Mouse (Mus musculus): ENCODE data around the gene Spock2. TPM values are rescaled to one million over a fixed set of nuclear protein-coding genes. Genes with fewer than 3 reads are reported as not detected.

Gene Spock2
- total RNA-seq, 1 experiment: 4.1 TPM

GRCm38 (mm10) chr10:60080982-60081825 lies 24.8 kb upstream of the Spock2 start:
- DNase-seq (ENCODE audit: low read depth, low spot score): no peak
- peak overlapping the region in 1 of 2 experiments; percentile 30; a peak in 1 of 4 replicates for H3K4me3 ChIP-seq (ENCODE audit: insufficient read depth in 1 of 2, low read depth in 1 of 2, low read length in 2 of 2, poor library complexity in 1 of 2, severe bottlenecking in 1 of 2)
- H3K9ac ChIP-seq (ENCODE audit: insufficient read depth, low read depth, low read length, poor library complexity, severe bottlenecking): no peak overlapping the region; the same call in 1 of the 2 replicates
- no peak overlapping the region for H3K27ac ChIP-seq (ENCODE audit: insufficient read depth, low read depth, low read length, poor library complexity, severe bottlenecking)
- H3K4me1 ChIP-seq (ENCODE audit: control insufficient read depth in 2 of 2, insufficient read depth in 2 of 2, low read length in 2 of 2, poor library complexity in 1 of 2): peaks cover 6 to 21% of the 10 kb centered on the region in 2 experiments
- no peaks in the 10 kb centered on the region for H3K9me3 ChIP-seq (ENCODE audit: control insufficient read depth, insufficient read depth, low read depth, low read length)
- TF ChIP-seq ZC3H11A (IDR thresholded peaks at IDR 0.05; ENCODE audit: borderline replicate concordance, low read depth, low read length) (no peak), CHD2 (IDR thresholded peaks at IDR 0.05; ENCODE audit: low read depth, low read length) (no peak), HCFC1 (IDR thresholded peaks at IDR 0.05; ENCODE audit: borderline replicate concordance, insufficient read depth, low read length) (no peak), MAFK (IDR thresholded peaks at IDR 0.05; ENCODE audit: insufficient read depth, low read depth, low read length) (no peak), ZNF384 (IDR thresholded peaks at IDR 0.05; ENCODE audit: low read depth, low read length) (no peak)
- in situ Hi-C loops (cut with MboI; ENCODE audit: low sequenced_read_pairs in 2 of 2, unreplicated experiment in 2 of 2): no loop called here
- no peaks in the 10 kb centered on the region for H3K36me3 ChIP-seq (ENCODE audit: control insufficient read depth, insufficient read depth, low read length, poor library complexity, severe bottlenecking)

- Histone ChIP-seq H3K9me3 (ENCODE audit: control insufficient read depth, insufficient read depth, low read depth, low read length) (no peaks in the 10 kb centered on the region), H3K9ac (ENCODE audit: insufficient read depth, low read depth, low read length, poor library complexity, severe bottlenecking) (no peak overlapping the region; the same call in 1 of the 2 replicates), H3K4me3 (ENCODE audit: insufficient read depth in 1 of 2, low read depth in 1 of 2, low read length in 2 of 2, poor library complexity in 1 of 2, severe bottlenecking in 1 of 2) (no peak overlapping the region), H3K36me3 (ENCODE audit: control insufficient read depth, insufficient read depth, low read length, poor library complexity, severe bottlenecking) (no peaks in the 10 kb centered on the region), H3K4me1 (ENCODE audit: control insufficient read depth in 2 of 2, insufficient read depth in 2 of 2, low read length in 2 of 2, poor library complexity in 1 of 2) (peaks cover 6 to 21% of the 10 kb centered on the region in 2 experiments), H3K27ac (ENCODE audit: insufficient read depth, low read depth, low read length, poor library complexity, severe bottlenecking) (no peak overlapping the region; the same call in 1 of the 2 replicates)
- in situ Hi-C loops (cut with MboI; ENCODE audit: low sequenced_read_pairs in 2 of 2, unreplicated experiment in 2 of 2): no loop called here
- no peak for DNase-seq (ENCODE audit: low read depth, low spot score)
- TF ChIP-seq HCFC1 (IDR thresholded peaks at IDR 0.05; ENCODE audit: borderline replicate concordance, insufficient read depth, low read length): no peak
- no peak for TF ChIP-seq ZNF384 (IDR thresholded peaks at IDR 0.05; ENCODE audit: low read depth, low read length)
- no peak for TF ChIP-seq CHD2 (IDR thresholded peaks at IDR 0.05; ENCODE audit: low read depth, low read length)
- no peak for TF ChIP-seq MAFK (IDR thresholded peaks at IDR 0.05; ENCODE audit: insufficient read depth, low read depth, low read length)
- TF ChIP-seq ZC3H11A (IDR thresholded peaks at IDR 0.05; ENCODE audit: borderline replicate concordance, low read depth, low read length): no peak
Observed at GRCm38 (mm10) chr10:60081905-60082304, 24.1 kb upstream of the Spock2 start.

GRCm38 (mm10) chr10:60084065-60084464 lies 22.0 kb upstream of the Spock2 start:
- peaks cover 6 to 24% of the 10 kb centered on the region in 2 experiments for H3K4me1 ChIP-seq (ENCODE audit: control insufficient read depth in 2 of 2, insufficient read depth in 2 of 2, low read length in 2 of 2, poor library complexity in 1 of 2)
- in situ Hi-C loops (cut with MboI; ENCODE audit: low sequenced_read_pairs in 2 of 2, unreplicated experiment in 2 of 2): no loop called here
- no peaks in the 10 kb centered on the region for H3K36me3 ChIP-seq (ENCODE audit: control insufficient read depth, insufficient read depth, low read length, poor library complexity, severe bottlenecking)
- DNase-seq (ENCODE audit: low read depth, low spot score): no peak
- H3K27ac ChIP-seq (ENCODE audit: insufficient read depth, low read depth, low read length, poor library complexity, severe bottlenecking): no peak overlapping the region
- no peak overlapping the region for H3K4me3 ChIP-seq (ENCODE audit: insufficient read depth in 1 of 2, low read depth in 1 of 2, low read length in 2 of 2, poor library complexity in 1 of 2, severe bottlenecking in 1 of 2)
- H3K9ac ChIP-seq (ENCODE audit: insufficient read depth, low read depth, low read length, poor library complexity, severe bottlenecking): no peak overlapping the region
- TF ChIP-seq MAFK (IDR thresholded peaks at IDR 0.05; ENCODE audit: insufficient read depth, low read depth, low read length): no peak
- no peak for TF ChIP-seq HCFC1 (IDR thresholded peaks at IDR 0.05; ENCODE audit: borderline replicate concordance, insufficient read depth, low read length)
- no peak for TF ChIP-seq CHD2 (IDR thresholded peaks at IDR 0.05; ENCODE audit: low read depth, low read length)
- TF ChIP-seq ZC3H11A (IDR thresholded peaks at IDR 0.05; ENCODE audit: borderline replicate concordance, low read depth, low read length): no peak
- no peak for TF ChIP-seq ZNF384 (IDR thresholded peaks at IDR 0.05; ENCODE audit: low read depth, low read length)
- no peaks in the 10 kb centered on the region for H3K9me3 ChIP-seq (ENCODE audit: control insufficient read depth, insufficient read depth, low read depth, low read length)

GRCm38 (mm10) chr10:60092311-60092710 lies 13.7 kb upstream of the Spock2 start:
- DNase-seq (ENCODE audit: low read depth, low spot score): no peak
- Histone ChIP-seq H3K9me3 (ENCODE audit: control insufficient read depth, insufficient read depth, low read depth, low read length) (no peaks in the 10 kb centered on the region), H3K27ac (ENCODE audit: insufficient read depth, low read depth, low read length, poor library complexity, severe bottlenecking) (no peak overlapping the region), H3K4me1 (ENCODE audit: control insufficient read depth in 2 of 2, insufficient read depth in 2 of 2, low read length in 2 of 2, poor library complexity in 1 of 2) (peaks cover 0 to 2% of the 10 kb centered on the region in 2 experiments; a peak in 1 of 4 replicates), H3K36me3 (ENCODE audit: control insufficient read depth, insufficient read depth, low read length, poor library complexity, severe bottlenecking) (peaks cover 3% of the 10 kb centered on the region; the same call in 1 of the 2 replicates), H3K4me3 (ENCODE audit: insufficient read depth in 1 of 2, low read depth in 1 of 2, low read length in 2 of 2, poor library complexity in 1 of 2, severe bottlenecking in 1 of 2) (no peak overlapping the region), H3K9ac (ENCODE audit: insufficient read depth, low read depth, low read length, poor library complexity, severe bottlenecking) (no peak overlapping the region)
- TF ChIP-seq ZC3H11A (IDR thresholded peaks at IDR 0.05; ENCODE audit: borderline replicate concordance, low read depth, low read length) (no peak), CHD2 (IDR thresholded peaks at IDR 0.05; ENCODE audit: low read depth, low read length) (no peak), ZNF384 (IDR thresholded peaks at IDR 0.05; ENCODE audit: low read depth, low read length) (no peak), MAFK (IDR thresholded peaks at IDR 0.05; ENCODE audit: insufficient read depth, low read depth, low read length) (no peak), HCFC1 (IDR thresholded peaks at IDR 0.05; ENCODE audit: borderline replicate concordance, insufficient read depth, low read length) (no peak)
- in situ Hi-C loops (cut with MboI; ENCODE audit: low sequenced_read_pairs in 2 of 2, unreplicated experiment in 2 of 2): no loop called here

All from ES-E14 (cell line).